Mouse (Mus musculus) heart, postnatal 0 days (tissue): ENCODE data around the gene Rerg.

Experiments
- CTCF ChIP-seq: IDR thresholded peaks from 2 replicates; pipeline ENCODE4 v1.5.1; 2016; ENCODE audit warnings: antibody characterized with exemption, control low read depth, low read depth
- EP300 ChIP-seq: IDR thresholded peaks from 2 replicates; pipeline ENCODE4 v1.6.1; 2016; ENCODE audit warnings: antibody characterized with exemption, low read depth

DNA sequence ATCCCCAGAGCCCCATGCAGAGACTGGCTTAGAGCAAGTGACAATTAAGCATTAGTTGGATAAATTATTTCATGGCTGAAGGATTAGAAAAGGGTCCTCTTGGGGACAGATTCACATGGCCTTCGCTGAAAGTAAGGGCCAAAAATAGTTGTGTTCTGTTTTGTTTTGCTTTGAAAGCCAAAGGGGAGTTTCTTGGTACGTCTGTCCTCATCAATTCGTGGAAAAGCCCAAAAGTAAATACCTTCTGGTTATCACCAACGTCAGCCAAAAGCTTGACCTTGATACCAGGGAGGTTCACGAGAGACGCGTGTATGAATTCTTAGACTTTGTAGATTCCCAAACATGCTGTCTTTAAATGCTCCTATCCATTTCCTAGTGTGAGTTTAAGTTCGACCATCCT lies 31.5 kb downstream of the Rerg start:
- TF ChIP-seq EP300 (no peak), CTCF (no peak)
